Mouse (Mus musculus): ENCODE measurements at regions not wholly inside any gene's neighbourhood (a gene's known extent, or its start where the extent isn't known, plus 50 kb on each side); places are given as distances from the start of the nearest gene placed in this dataset.

DNA sequence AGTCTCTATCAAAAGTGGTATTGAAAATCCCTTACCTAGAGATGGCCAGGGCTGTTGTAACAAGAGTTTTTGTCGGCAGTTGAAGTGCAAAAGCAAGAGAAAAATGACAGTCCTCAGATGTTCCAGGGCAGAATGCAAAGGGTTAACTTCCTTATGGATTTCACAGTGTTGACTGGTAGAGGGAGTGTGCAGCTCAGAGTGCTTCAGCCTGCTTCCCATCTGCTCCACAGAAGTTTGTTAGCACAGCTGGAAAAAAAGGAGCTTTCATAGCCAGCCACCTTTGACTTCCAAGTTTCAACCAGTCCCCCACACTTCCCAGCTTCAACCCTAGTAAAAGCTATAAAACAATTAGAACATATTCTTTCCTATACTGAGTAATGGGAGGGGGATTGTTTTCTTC lies 1098.9 kb downstream of the Slc22a22 start:
- Histone ChIP-seq H3K4me3 (ENCODE audit: low read depth, low read length) (no peak overlapping the region), H3K9me3 (replicated peaks; ENCODE audit: control insufficient read depth, low read length) (no peaks in the 10 kb centered on the region), H3K27me3 (replicated peaks; ENCODE audit: control insufficient read depth, insufficient read depth, low read length) (no peaks in the 10 kb centered on the region), H3K36me3 (ENCODE audit: control insufficient read depth, insufficient read depth, low read length) (no peaks in the 10 kb centered on the region), H3K9ac (ENCODE audit: low read length) (no peak overlapping the region), H3K4me1 (ENCODE audit: control insufficient read depth, insufficient read depth, low read length) (no peaks in the 10 kb centered on the region), H3K4me2 (ENCODE audit: low read length) (no peak overlapping the region), H3K27ac (ENCODE audit: low read depth, low read length) (no peak overlapping the region)
- DNase-seq (ENCODE audit: low spot score) (no peak), ATAC-seq (no peak)
- 78% methylated on average over 1 of the region's 1 CpGs for WGBS

DNA sequence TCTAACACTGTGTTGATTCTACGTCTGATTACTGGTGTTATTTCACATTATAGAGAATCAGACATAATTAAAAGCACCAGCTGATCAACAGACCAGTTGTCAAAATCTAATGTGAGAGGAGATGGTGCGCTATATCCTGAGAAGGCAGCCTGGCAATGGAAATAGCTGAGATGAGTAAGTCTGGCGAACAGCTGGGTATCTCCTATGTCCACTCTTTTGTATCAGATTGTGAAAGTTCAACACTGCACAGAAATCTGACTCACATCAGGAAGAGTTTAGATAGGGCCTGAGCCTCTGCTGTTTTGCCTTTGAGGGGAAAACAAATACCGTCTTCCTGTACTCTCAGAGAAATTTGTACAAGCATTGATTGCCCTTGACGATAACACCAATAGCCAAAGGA lies 1126.5 kb downstream of the Slc22a22 start:
- H3K27ac ChIP-seq (ENCODE audit: low read depth, low read length) = no peak overlapping the region
- 88% methylated on average over 5 of the region's 5 CpGs for WGBS
- H3K27me3 ChIP-seq (replicated peaks; ENCODE audit: control insufficient read depth, insufficient read depth, low read length) = no peaks in the 10 kb centered on the region
- no peak overlapping the region for H3K4me2 ChIP-seq (ENCODE audit: low read length)
- no peak for ATAC-seq
- no peaks in the 10 kb centered on the region for H3K9me3 ChIP-seq (replicated peaks; ENCODE audit: control insufficient read depth, low read length)
- H3K36me3 ChIP-seq (ENCODE audit: control insufficient read depth, insufficient read depth, low read length) = no peaks in the 10 kb centered on the region
- H3K4me1 ChIP-seq (ENCODE audit: control insufficient read depth, insufficient read depth, low read length) = no peaks in the 10 kb centered on the region
- no peak overlapping the region for H3K9ac ChIP-seq (ENCODE audit: low read length)
- no peak overlapping the region for H3K4me3 ChIP-seq (ENCODE audit: low read depth, low read length)
- no peak for DNase-seq (ENCODE audit: low spot score)

DNA sequence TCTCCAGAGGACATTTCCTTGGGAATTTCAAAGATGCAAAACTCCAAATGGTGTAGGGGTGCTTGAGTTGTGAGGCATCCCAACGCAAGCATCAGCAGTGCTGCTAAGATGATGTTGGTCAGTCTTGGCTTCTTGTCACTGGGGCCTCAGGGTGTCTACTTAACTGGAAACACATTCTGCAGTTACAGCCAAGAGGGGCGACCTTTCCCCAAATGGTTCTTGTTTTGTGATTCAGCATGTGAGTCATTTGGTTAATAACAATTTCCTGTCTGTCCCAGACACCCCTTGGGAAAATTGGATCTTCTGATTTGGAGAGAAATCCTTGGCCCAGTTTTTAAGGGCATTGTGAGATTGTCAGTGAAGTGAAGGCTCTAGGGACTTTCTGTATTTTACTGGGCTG lies 1131.3 kb downstream of the Slc22a22 start:
- ATAC-seq (no peak), DNase-seq (ENCODE audit: low spot score) (no peak)
- H3K27ac ChIP-seq (ENCODE audit: low read depth, low read length) = no peak overlapping the region
- H3K27me3 ChIP-seq (replicated peaks; ENCODE audit: control insufficient read depth, insufficient read depth, low read length) = no peaks in the 10 kb centered on the region
- no peaks in the 10 kb centered on the region for H3K4me1 ChIP-seq (ENCODE audit: control insufficient read depth, insufficient read depth, low read length)
- no peak overlapping the region for H3K4me3 ChIP-seq (ENCODE audit: low read depth, low read length)
- H3K9me3 ChIP-seq (replicated peaks; ENCODE audit: control insufficient read depth, low read length) = no peaks in the 10 kb centered on the region
- H3K4me2 ChIP-seq (ENCODE audit: low read length) = no peak overlapping the region
- H3K9ac ChIP-seq (ENCODE audit: low read length) = no peak overlapping the region
- WGBS = 78% methylated on average over 2 of the region's 2 CpGs
- no peaks in the 10 kb centered on the region for H3K36me3 ChIP-seq (ENCODE audit: control insufficient read depth, insufficient read depth, low read length)

GRCm38 (mm10) chr15:56344973-56345372 lies 1132.5 kb downstream of the Slc22a22 start:
- Histone ChIP-seq H3K4me1 (ENCODE audit: control insufficient read depth, insufficient read depth, low read length) (no peaks in the 10 kb centered on the region), H3K4me2 (ENCODE audit: low read length) (no peak overlapping the region), H3K9ac (ENCODE audit: low read length) (no peak overlapping the region), H3K4me3 (ENCODE audit: low read depth, low read length) (no peak overlapping the region), H3K27ac (ENCODE audit: low read depth, low read length) (no peak overlapping the region), H3K36me3 (ENCODE audit: control insufficient read depth, insufficient read depth, low read length) (no peaks in the 10 kb centered on the region), H3K27me3 (replicated peaks; ENCODE audit: control insufficient read depth, insufficient read depth, low read length) (no peaks in the 10 kb centered on the region), H3K9me3 (replicated peaks; ENCODE audit: control insufficient read depth, low read length) (no peaks in the 10 kb centered on the region)
- no peak for DNase-seq (ENCODE audit: low spot score)
- WGBS = 83% methylated on average over 2 of the region's 2 CpGs
- no peak for ATAC-seq

GRCm38 (mm10) chr15:56344304-56344932 lies 1133.0 kb downstream of the Slc22a22 start:
- H3K4me1 ChIP-seq (ENCODE audit: control insufficient read depth, insufficient read depth, low read length) = no peaks in the 10 kb centered on the region
- no peak overlapping the region for H3K4me2 ChIP-seq (ENCODE audit: low read length)
- DNase-seq (ENCODE audit: low spot score) (peak; percentile 10), ATAC-seq (no peak)
- 33% methylated on average over 4 of the region's 4 CpGs for WGBS
- no peaks in the 10 kb centered on the region for H3K9me3 ChIP-seq (replicated peaks; ENCODE audit: control insufficient read depth, low read length)
- no peak overlapping the region for H3K27ac ChIP-seq (ENCODE audit: low read depth, low read length)
- H3K36me3 ChIP-seq (ENCODE audit: control insufficient read depth, insufficient read depth, low read length) = no peaks in the 10 kb centered on the region
- no peaks in the 10 kb centered on the region for H3K27me3 ChIP-seq (replicated peaks; ENCODE audit: control insufficient read depth, insufficient read depth, low read length)
- H3K4me3 ChIP-seq (ENCODE audit: low read depth, low read length) = no peak overlapping the region
- no peak overlapping the region for H3K9ac ChIP-seq (ENCODE audit: low read length)

GRCm38 (mm10) chr15:56337879-56338278 lies 1139.5 kb downstream of the Slc22a22 start:
- DNase-seq (ENCODE audit: low spot score) (no peak), ATAC-seq (no peak)
- H3K9ac ChIP-seq (ENCODE audit: low read length) = no peak overlapping the region
- H3K27ac ChIP-seq (ENCODE audit: low read depth, low read length) = no peak overlapping the region
- no peak overlapping the region for H3K4me3 ChIP-seq (ENCODE audit: low read depth, low read length)
- WGBS = 71% methylated on average over 5 of the region's 5 CpGs
- H3K9me3 ChIP-seq (replicated peaks; ENCODE audit: control insufficient read depth, low read length) = no peaks in the 10 kb centered on the region
- H3K36me3 ChIP-seq (ENCODE audit: control insufficient read depth, insufficient read depth, low read length) = no peaks in the 10 kb centered on the region
- H3K4me2 ChIP-seq (ENCODE audit: low read length) = no peak overlapping the region
- no peaks in the 10 kb centered on the region for H3K4me1 ChIP-seq (ENCODE audit: control insufficient read depth, insufficient read depth, low read length)
- H3K27me3 ChIP-seq (replicated peaks; ENCODE audit: control insufficient read depth, insufficient read depth, low read length) = no peaks in the 10 kb centered on the region

- Histone ChIP-seq H3K4me2 (ENCODE audit: low read length) (no peak overlapping the region), H3K36me3 (ENCODE audit: control insufficient read depth, insufficient read depth, low read length) (no peaks in the 10 kb centered on the region), H3K9me3 (replicated peaks; ENCODE audit: control insufficient read depth, low read length) (no peaks in the 10 kb centered on the region), H3K27me3 (replicated peaks; ENCODE audit: control insufficient read depth, insufficient read depth, low read length) (no peaks in the 10 kb centered on the region), H3K4me3 (ENCODE audit: low read depth, low read length) (no peak overlapping the region), H3K4me1 (ENCODE audit: control insufficient read depth, insufficient read depth, low read length) (no peaks in the 10 kb centered on the region), H3K9ac (ENCODE audit: low read length) (no peak overlapping the region), H3K27ac (ENCODE audit: low read depth, low read length) (no peak overlapping the region)
- WGBS = 33% methylated on average over 5 of the region's 5 CpGs
- ATAC-seq = peak; percentile 58; the same call in 1 of the 2 replicates
- DNase-seq (ENCODE audit: low spot score) = peak; percentile 79
These were observed 1141.0 kb downstream of the Slc22a22 start for GRCm38 (mm10) chr15:56336449-56336848.

DNA sequence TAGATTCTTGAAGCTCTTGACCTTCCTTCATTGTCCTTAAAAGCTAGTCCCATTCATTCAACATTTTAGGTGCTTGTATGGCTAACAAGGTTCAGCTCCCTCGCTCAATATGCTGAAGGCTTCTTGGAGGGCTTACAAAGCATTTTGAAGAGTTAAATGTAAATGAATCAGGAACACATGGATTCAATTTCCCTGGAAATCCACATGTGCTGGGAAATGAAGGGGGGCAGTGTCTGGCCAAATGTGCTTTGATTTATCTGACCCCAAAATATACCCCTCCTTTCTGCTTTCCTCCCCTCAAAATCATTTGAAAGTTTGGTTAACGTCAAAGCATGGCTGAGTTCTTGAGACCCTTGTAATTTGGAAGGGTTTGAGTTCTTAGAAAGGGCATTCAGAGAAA lies 1142.4 kb downstream of the Slc22a22 start:
- Histone ChIP-seq H3K9me3 (replicated peaks; ENCODE audit: control insufficient read depth, low read length) (no peaks in the 10 kb centered on the region), H3K27me3 (replicated peaks; ENCODE audit: control insufficient read depth, insufficient read depth, low read length) (no peaks in the 10 kb centered on the region), H3K4me3 (ENCODE audit: low read depth, low read length) (no peak overlapping the region), H3K27ac (ENCODE audit: low read depth, low read length) (no peak overlapping the region), H3K9ac (ENCODE audit: low read length) (no peak overlapping the region), H3K4me1 (ENCODE audit: control insufficient read depth, insufficient read depth, low read length) (no peaks in the 10 kb centered on the region), H3K36me3 (ENCODE audit: control insufficient read depth, insufficient read depth, low read length) (no peaks in the 10 kb centered on the region), H3K4me2 (ENCODE audit: low read length) (no peak overlapping the region)
- 75% methylated on average over 2 of the region's 2 CpGs for WGBS
- DNase-seq (ENCODE audit: low spot score) (no peak), ATAC-seq (no peak)

GRCm38 (mm10) chr15:56320501-56320900 lies 1156.9 kb downstream of the Slc22a22 start:
- no peaks in the 10 kb centered on the region for H3K27me3 ChIP-seq (replicated peaks; ENCODE audit: control insufficient read depth, insufficient read depth, low read length)
- no peaks in the 10 kb centered on the region for H3K9me3 ChIP-seq (replicated peaks; ENCODE audit: control insufficient read depth, low read length)
- H3K4me3 ChIP-seq (ENCODE audit: low read depth, low read length) = no peak overlapping the region
- H3K9ac ChIP-seq (ENCODE audit: low read length) = no peak overlapping the region
- H3K4me1 ChIP-seq (ENCODE audit: control insufficient read depth, insufficient read depth, low read length) = no peaks in the 10 kb centered on the region
- H3K27ac ChIP-seq (ENCODE audit: low read depth, low read length) = no peak overlapping the region
- H3K36me3 ChIP-seq (ENCODE audit: control insufficient read depth, insufficient read depth, low read length) = no peaks in the 10 kb centered on the region
- no peak overlapping the region for H3K4me2 ChIP-seq (ENCODE audit: low read length)
- no peak for ATAC-seq
- no peak for DNase-seq (ENCODE audit: low spot score)
